Mouse (Mus musculus): ENCODE results near the gene Ralgps1.

DNA sequence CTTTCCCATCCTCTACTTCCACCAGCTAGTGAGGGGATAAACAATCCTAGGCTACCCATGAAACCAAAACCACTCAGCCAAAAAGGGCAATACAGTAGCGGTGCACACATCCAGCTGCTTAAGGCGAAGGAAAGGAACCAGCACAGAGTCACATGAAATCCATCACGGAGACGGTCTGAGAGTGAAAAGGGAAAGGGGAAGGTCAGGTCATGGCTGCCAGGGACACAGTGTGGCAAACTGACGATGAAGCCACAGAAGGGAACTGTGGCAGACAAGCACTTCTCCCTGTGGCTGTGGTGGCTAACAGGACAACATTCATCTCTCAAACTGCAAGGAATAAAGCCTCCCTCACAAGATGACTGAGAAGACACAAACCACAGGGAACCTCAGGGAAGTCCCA is 76.2 kb downstream of the Ralgps1 start:
- TF ChIP-seq CTCF (conservative IDR thresholded peaks at IDR 0.05 in 1 of 2, IDR thresholded peaks at IDR 0.05 in 1 of 2; ENCODE audit: low read depth in 2 of 2, low read length in 2 of 2) (no peak), MXI1 (IDR thresholded peaks at IDR 0.05; ENCODE audit: low read depth, low read length) (no peak), USF2 (conservative IDR thresholded peaks at IDR 0.05; ENCODE audit: low read depth, low read length) (no peak), CHD2 (IDR thresholded peaks at IDR 0.05; ENCODE audit: low read length) (no peak)

Measured in CH12.LX (cell line).